Mouse (Mus musculus) kidney, adult 8-10 months (tissue): ENCODE results near the gene Hnrnph3.

Experiments
- DNase-seq, 2 experiments: peaks; one replicate each; pipeline ENCODE4 v3.0.0; 2022

The Hnrnph3 gene

DNA sequence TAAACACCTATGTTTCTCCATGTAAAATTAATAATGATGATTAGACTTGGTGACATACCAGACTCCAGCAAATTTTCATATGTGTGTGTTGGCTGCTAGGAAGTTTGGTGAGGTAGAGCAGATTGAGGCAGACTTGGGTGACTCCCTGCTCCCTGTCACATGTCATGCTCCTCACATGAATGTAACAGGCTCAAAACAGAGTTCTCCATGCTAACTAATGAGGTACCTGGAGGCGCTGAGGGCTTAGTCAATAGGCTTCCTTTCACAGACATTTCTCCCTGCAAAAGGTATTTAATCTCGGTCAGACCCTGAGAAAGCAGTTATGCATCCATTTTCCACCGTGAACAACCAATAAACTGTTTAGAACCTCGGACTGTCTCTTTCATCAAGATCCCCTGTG lies 4.4 kb upstream of the Hnrnph3 start:
- no peak for DNase-seq

DNA sequence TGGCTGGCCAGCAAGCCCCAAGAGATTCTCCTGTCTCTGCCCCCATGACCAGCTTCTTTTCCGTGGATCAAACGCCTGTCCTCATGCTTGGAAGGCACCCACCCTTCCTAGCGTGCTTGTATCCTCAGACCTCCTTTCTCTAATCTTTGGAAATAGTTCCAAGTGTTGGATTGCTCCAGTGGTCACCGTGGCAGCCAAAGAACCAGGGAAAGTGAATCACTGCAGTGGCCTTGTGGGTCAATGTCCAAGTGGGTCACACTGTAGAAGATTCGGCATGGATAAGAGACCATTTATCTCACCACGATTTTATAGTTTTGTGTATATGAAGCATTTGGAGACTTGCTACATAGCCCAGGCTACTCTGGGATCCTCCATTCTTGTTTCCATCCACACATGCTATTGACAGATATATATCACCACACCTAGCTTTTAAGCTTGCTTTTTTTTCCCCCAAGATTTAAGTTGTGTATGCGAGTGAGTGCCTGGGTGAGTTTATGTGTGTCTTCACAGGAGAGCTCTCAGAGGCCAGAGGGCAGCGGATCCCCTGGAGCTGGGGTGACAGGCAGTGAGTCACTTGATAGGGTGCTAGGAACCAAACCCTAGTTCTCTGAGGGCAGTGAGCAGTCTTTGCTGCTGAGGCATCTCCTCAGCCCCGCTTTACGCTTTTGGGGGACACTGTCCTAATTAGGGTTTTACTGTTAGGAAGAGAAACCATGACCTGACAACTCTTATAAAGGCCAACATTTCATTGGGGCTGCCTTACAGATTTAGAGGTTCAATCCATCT lies 3.6 kb upstream of the Hnrnph3 start:
- no peak for DNase-seq

DNA sequence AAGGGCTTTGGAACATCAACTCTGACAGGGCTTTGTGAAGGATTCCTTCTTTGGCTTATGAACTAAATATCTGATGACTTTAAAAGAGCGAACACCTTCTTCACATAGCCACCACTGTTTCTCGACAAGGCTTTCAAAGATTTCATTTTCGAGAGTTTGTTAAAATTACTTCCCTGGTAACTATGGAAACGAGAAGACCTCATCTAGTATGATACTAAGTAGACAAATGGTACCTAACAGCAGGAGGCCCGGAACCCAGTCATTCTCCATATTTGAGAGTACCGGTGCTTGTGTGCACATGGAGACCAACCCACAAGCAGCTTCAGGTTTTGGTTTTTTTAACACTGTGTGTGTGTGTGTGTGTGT lies 2.8 kb upstream of the Hnrnph3 start:
- no peak for DNase-seq

DNA sequence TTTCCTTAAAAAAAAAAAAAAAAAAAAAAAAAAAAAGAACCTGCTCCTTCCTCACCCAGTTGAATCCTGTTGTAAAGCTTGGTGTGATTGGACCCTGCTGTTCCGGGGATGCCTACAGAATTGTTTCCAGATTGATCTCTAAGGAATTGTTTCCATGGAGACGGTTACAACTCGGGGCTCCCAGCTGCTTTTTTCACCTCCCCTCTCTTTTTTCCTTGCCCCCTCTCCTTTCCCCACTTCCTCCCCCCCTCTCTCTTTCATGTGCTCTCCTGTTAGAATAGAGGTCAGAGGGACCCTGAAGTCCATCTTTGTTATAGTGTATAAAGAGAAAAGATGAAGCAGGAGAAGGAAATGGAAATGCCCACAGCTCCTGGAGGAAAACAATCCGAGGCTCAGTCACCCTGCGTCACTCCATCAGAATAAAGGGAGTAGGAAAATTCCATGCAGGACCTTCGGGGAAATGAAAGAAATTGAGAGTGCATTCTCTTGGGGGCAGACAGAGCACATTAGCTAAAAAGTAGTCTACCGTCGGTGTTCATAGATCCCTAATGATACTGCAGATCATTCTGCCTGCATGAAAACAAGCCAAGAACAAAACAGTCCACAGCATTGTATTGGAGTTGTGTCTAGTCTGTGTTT lies 2.3 kb upstream of the Hnrnph3 start:
- DNase-seq = no peak

DNA sequence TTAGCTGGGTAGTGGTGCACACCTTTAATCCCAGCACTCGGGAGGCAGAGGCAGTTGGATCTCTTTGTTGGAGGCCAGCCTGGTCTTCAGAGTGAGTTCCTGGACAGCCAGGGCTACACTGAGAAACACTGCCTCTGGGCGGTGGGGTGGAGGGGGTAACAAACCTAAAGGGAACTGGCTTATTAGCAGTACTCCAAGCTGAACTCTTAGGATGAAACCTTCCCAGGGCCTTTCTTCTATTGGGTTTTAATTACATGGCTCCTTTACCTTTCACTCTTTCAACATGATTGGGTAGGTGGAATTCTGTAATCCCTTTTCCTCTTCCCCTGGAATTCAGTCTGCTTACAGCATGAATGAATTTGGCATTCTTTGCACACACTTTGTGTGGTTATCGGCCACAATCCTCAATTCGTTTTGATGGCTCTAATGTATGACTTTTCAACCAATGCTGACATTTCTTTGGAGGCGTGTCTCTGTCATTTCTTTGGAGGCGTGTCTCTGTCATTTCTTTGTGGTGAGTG lies 1.5 kb upstream of the Hnrnph3 start:
- no peak for DNase-seq

DNA sequence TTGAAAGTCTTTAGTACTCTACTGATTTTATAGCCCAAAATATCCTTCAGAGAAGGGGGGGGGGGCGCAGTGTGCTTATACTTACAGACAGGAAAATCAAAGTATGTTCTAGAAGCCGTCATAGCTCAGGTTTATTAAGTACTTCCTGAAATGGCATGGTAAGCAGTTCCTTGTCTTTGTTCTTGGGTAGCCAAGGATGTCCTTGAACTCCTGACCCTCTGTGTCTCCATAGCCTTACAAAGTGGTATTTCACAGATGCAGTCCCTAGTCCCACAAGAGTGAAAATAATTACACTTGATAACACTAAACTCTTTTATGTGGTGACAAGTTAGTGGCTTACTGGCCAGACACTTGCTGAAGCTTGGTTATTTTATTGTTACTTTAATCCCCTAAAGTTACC lies 999 bp upstream of the Hnrnph3 start:
- no peak for DNase-seq

DNA sequence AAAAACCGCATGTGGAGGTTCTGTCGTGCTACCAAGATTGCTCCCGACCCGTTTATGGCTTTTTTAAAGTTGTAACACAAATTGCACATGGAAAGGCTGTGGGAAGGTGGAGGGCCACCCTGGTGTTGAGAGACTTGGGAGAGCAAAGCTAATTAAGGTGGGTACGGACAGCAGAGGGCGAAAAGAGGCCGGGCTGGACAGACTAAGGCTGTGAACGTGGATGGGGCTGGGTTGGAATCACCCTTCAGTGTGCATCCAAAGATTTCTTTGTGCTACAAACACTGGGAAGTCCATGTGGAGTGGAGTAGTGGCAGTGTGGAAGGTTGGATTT lies 528 bp upstream of the Hnrnph3 start:
- DNase-seq = peak; percentile 78 to 79

DNA sequence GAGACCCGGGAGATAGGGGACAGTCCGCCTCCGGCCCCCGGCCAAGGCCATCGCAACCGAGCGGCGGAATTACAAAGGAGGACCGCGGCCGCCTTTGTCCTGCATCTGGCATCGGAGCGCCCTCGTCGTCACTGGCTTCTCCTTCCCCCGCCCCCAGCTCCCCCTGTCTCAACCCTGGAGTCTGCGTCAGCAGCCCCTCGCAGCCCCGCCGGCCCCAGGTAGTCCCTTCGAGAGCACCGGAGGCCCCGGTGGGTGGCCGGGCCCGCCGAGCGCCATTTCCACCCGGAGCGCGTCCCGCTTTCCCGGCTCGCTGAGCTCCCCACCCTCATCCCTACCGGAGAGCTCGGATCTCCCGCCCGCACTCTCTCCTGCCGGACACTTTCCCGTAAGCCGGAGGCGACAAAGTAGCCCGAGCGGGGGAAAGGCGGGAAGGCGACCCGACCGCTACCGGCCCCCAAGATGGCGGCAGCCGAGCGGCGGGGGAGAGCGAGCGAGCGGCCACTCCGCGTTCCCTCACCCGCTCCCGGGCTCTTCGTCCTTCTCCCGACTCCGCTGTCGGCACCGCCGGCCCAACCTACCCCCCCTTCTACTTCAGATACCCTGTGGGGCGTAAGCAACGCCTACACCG lies 782 bp downstream of the Hnrnph3 start:
- DNase-seq = peak; percentile 38 to 49

DNA sequence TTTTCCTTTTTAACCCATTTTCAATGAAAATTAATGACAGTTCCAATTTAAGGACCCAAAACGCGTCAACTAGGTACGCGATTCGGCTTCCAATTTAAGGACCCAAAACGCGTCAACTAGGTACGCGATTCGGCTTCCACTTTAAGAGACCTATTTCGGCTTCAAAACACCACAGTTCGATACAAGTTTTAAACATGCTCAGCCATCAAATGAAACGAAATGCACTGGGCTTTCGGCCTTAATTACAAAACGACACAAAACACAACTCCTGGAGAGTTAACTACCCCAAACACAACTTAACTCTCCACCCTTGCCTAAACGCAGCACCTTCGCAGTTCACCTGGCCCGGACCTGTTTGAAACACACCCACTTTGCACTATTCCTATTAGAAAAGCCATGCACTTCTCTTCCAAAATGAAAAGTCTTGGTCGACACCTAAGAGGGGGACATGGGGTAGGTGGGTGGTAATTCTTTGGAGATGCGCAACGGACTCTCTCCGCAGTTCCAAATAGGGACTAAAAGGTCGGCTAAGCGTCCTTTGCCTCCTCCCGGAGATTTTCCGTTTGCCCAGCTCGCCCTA lies 1.4 kb downstream of the Hnrnph3 start:
- DNase-seq = no peak

DNA sequence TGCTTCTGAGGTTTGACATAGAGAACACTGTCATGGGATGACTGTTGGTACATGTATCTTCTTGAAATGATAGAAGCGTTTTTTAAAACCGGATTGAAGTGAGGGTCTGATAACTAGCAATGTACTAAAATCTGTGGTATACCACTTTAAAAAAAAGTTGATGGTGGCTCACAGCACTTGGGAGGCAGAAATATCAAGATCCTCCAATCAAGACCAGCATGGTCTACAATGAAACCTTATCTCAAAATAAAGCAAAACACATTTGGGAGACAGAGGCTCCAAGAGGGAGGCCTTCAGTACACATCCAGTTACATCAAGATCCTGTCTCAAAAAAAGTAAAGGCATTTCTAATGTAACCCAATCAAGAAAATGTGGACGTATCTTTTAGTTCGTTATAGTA lies 2.3 kb downstream of the Hnrnph3 start:
- no peak for DNase-seq

DNA sequence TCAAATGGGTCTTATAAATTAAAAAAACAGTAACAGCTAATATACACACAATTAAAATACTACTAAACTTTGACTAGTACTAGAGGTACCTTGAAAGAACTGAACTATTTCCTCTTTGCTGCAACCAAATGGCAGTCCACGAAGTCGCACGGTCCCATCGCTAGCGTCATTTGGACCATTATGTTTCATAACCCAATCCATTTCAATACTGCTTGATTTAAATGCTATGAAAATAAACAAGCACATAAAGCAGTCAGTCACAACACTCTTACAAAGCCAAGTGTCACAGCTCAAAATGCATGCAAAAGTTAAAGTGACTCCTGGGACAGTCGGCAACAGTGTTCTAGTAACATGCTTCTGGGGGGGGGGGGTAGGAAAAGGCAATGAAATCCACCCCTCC lies 4.7 kb downstream of the Hnrnph3 start:
- no peak for DNase-seq

DNA sequence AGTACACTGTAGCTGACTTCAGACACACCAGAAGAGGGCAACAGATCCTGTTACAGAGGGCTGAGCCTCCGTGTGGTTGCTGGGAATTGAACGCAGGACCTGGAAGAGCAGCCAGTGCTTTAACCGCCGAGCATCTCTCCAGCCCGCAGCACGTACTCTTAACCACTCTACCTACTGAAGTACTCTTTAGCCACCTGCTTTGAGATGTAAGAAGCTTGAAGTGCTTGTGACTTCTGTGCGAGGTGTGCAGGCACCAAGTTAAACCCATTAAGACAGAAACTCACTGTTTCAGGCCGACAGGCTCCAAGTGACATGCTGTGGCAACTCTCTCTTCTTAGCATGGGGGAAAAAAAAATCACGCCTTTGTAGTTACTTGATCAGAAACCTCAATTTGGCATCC lies 9.8 kb downstream of the Hnrnph3 start:
- DNase-seq = no peak

DNA sequence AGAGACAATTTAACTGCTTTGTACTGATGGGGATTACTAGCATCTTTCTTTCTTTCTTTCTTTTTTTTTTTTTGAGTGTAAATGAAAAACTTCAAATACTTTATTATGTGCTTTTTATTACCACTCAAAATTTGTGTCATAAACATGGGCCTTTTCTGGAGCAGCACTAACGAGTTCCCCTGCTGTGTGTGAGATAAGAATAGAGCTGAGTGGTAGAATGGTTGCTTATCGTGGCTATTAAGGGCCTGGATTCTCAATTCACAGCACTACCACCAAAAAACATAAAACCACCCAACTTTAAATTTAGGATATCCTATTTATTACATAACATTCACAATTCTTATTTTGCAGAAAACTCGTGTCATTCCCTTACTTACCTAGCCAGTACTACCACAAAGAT lies 10.5 kb downstream of the Hnrnph3 start:
- no peak for DNase-seq

DNA sequence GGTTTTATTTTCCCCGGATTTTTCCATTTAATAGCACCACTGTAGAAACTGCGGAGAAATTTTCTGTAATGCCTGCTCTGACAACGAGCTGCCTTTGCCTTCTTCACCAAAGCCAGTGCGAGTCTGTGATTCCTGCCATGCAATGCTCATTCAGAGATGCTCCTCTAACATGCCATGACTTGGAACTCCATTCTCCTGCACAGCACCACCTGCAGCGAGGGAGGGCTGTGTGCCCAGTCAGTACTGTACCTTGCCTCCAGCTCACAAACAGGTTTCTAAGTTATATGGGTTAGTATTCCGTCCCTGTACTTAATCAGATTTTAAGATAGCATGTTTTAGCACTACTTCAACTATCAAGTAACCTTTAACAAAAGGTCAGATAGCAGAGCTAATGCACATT lies 12.5 kb downstream of the Hnrnph3 start:
- no peak for DNase-seq

DNA sequence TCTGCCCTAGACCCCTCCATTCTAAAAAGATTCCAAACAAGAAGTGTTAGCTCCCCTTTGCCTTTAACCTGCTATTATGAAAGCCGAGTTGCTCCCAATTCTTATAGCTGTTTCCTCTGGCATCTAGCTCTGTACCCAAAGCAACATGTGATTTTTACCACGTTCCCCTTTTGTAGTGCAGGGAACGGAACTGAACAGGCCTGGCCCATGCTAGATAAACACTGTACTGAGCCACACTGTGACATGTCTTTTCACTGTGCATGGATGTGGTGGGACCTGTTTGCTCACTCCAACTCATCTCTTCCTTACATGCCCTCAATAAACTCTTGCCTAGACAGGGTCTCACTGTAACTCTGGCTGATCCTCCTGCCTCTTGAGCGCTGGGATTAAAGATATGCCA lies 13.7 kb downstream of the Hnrnph3 start:
- DNase-seq = no peak

DNA sequence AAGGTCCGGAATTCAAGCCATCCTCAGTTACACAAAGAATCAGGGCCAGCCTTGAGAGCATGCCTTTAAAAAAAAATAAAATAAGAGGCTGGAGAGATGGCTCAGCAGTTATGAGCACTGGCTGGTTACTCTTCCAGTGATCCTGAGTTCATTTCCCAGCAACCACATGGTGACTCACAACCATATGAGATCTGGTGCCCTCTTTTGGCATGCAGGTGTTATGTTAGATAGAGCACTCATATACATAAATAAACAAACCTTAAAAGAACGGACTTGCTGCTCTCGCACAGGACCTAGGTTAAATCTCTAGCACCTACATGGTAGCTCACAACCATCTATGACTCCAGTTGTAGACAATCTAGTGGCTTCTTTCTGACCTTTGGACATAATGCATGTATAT lies 15.8 kb downstream of the Hnrnph3 start:
- DNase-seq = no peak

DNA sequence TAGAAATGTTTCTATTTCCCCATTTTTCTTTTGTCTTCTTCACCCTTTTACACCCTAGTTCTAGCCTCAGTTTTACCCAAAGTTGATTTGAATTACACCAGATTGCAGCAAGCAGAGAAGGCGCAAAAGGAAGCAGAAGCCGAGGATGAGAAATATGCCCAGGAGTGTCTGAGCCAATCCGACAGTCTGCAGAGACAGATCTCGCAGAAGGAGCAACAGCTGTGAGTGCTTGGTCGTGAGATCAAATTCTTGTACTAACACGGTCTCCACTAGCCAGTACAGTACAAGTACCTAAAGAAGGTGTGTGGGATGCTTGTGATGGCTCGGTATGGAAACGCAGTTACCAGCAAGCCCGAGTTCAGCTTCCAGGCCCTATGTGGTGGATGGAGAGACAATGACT lies 19.5 kb downstream of the Hnrnph3 start:
- no peak for DNase-seq

DNA sequence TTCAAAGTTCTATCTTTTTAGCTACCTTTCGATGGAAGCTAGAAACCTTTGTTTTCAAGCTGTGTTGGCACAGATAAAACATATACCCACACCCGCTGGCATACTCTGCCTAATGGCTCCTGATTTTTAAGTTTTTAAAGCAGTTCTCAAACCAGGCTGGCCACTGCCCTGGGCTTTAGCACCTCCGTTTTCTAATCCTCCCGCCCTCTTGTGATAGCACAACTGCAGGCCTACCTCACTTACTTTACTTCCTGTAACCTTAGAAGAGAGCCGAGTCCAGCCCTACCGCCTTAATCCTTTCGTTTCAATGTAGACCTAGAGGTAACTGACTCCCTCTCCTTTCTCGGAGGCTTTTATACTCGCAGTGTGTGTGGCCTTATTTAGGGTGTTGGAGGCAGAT lies 20.8 kb downstream of the Hnrnph3 start:
- DNase-seq = no peak

DNA sequence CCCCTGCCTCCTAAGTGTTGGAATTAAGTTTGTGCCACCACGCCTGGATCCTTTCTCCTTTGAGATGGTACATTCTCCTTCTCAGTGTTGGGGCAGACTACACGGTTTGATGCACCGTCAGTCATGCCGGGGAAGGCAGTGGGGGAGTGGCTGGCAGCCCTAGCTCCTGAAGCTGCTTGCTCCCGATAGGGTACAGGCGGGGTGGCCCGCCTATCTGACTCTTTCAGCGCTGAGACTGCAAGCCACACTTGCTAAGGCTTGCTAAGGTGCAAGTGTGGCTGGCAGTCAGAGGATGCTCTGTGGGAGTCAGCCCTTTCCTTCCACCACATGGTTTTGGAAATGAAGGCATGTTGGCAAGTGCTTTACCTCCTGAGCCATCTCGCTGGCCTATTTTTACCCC lies 23.4 kb downstream of the Hnrnph3 start:
- DNase-seq = no peak

DNA sequence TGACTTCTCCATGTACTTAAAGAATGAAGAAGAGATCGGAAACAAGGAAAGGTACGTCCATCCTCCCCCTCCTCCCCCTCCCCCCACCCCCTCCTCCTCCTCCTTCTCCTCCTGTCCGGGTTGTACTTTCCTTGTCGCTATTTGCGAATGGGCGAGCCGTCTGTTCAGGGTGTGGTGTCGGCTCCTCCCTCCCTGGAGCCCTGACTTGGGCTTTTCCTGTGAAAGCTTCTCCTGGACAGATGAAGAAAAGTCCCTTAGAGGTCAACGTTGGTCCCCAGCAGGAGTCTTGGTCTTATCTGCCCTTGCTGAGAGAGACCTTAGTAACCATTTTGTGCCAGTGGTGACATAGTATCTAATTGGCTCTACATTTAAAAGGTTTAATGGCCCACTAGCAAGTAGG lies 30.0 kb downstream of the Hnrnph3 start:
- no peak for DNase-seq

DNA sequence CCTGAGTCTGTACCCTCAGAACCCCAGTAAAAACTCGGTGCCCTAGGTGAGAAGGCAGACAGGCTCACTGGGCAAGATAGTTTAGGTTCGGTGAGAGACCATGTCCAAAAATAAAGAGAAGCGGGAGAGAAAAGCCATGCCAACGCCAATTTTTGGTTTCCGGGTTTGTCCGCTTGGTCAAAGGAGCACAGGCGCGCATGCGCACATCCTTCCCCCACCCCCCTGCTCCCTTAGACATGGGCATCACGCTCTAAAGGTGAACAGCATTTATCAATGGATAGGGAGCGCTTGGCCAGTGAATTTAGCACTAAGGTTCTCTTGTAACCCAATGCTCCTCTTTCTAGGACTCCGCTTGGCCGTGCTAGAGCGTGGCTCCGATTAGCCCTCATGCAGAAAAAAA lies 33.4 kb downstream of the Hnrnph3 start:
- no peak for DNase-seq

DNA sequence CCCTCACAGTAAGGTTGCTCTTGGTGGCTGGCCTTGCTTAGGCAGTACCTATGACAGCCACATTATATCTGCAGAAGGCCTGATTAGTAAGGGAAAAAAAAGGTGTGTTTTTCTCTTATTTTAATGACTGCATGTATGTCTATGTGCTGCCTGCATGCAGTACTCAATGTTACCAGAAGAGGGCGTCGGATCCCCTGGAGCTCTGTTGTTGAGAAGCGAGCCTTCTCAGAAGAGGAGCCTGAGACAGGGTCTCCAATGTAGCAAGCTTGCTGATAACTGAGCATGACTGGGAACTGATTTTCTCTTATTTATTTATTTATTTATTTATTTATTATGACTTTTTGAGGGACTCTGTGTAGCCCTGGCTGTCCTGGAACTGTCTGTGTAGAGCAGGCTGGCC lies 36.7 kb downstream of the Hnrnph3 start:
- DNase-seq = peak in 1 of 2 experiments; percentile 41

DNA sequence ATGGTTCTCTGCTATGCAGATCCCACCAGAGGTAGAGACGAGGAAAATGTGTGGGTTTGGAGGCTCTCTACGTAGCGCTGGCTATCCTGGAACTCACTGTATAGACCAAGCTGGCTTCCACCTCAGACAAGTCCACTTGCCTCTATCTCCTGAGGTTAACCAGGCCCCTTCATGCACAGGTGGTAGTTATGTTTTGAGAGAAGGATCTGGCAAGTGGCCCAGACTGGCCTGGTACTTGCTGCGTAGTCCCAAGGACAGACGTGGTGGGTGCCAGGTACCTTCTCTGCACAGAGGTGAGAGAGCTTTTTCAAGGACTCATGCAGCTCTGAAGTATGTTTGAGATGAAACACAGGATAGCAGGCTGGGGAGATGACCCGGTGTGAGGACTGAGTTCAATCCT lies 39.5 kb downstream of the Hnrnph3 start:
- DNase-seq = peak in 1 of 2 experiments; percentile 9

DNA sequence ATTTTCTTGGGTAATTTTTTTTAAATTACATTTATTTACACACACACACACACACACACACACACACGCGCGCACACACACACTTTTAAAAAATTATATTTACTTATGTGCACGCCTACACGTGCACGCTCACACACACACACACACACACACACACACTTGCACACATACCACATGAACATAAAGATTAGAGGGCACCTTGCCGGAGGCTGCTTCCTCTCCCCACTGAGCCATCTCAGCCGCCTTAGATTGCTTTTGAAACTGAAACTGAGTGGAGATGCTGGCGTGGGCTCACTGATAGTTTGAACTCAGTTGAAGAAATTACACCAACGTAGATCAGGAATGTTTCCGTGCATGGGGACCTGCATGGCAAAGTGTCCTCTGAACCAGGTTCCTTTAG lies 39.9 kb downstream of the Hnrnph3 start:
- no peak for DNase-seq
